Mouse (Mus musculus): ENCODE data around the gene Whrn. TPM values are rescaled to one million over a fixed set of nuclear protein-coding genes. Genes with fewer than 3 reads are reported as not detected.

Whrn gene
- polyA plus RNA-seq, 1 experiment from 2014 or later = 5.9 TPM

Other genes starting within 250 kb of the Whrn start
- gene Orm1, start 151.4 kb downstream of the Whrn start, polyA plus RNA-seq (2014; fragmentation: Nextera tagmentation; extraction: Ambion mirVana) = not detected in 2 replicates
- not detected in 2 replicates for gene Orm3, start 139.8 kb downstream of the Whrn start, polyA plus RNA-seq (2014; fragmentation: Nextera tagmentation; extraction: Ambion mirVana)
- not detected in 2 replicates for gene Orm2, start 133.5 kb downstream of the Whrn start, polyA plus RNA-seq (2014; fragmentation: Nextera tagmentation; extraction: Ambion mirVana)
- 5.7 and 6.1 TPM in 2 replicates for gene Akna, start 92.6 kb downstream of the Whrn start, polyA plus RNA-seq (2014; fragmentation: Nextera tagmentation; extraction: Ambion mirVana)
- gene Atp6v1g1, start 48.8 kb upstream of the Whrn start, polyA plus RNA-seq (2014; fragmentation: Nextera tagmentation; extraction: Ambion mirVana) = 424 and 428 TPM in 2 replicates
- 4.7 and 4.8 TPM in 2 replicates for gene Tmem268, start 62.8 kb upstream of the Whrn start, polyA plus RNA-seq (2014; fragmentation: Nextera tagmentation; extraction: Ambion mirVana)
- gene Gm11213, start 109.3 kb upstream of the Whrn start, polyA plus RNA-seq (2014; fragmentation: Nextera tagmentation; extraction: Ambion mirVana) = not detected in 2 replicates
- gene Tex48, start 126.4 kb upstream of the Whrn start, polyA plus RNA-seq (2014; fragmentation: Nextera tagmentation; extraction: Ambion mirVana) = not detected in 2 replicates
- not detected in 2 replicates for gene Gm11214, start 167.4 kb upstream of the Whrn start, polyA plus RNA-seq (2014; fragmentation: Nextera tagmentation; extraction: Ambion mirVana)
- 0.06 and 0.25 TPM in 2 replicates for gene Tnfsf15, start 249.1 kb upstream of the Whrn start, polyA plus RNA-seq (2014; fragmentation: Nextera tagmentation; extraction: Ambion mirVana)